Mouse (Mus musculus) liver, embryonic 16.5 days (tissue): Measurements from ENCODE around the gene Cd151. TPM values are rescaled to one million over a fixed set of nuclear protein-coding genes. Genes with fewer than 3 reads are reported as not detected.

Experiments
- ATAC-seq: fragments of 200-750 bp; cut with Nextera tagmentation; 2 replicates; pipeline ENCODE4 v1.8.0; 2017; ENCODE audit warnings: low read depth, mild to moderate bottlenecking, moderate number of reproducible peaks, moderate library complexity
- H3K27ac ChIP-seq: fragments of 300-500 bp; sonication (generic); 2 replicates; pipeline ENCODE4 v1.5.1; 2014; ENCODE audit warnings: mild to moderate bottlenecking, low read length
- H3K27me3 ChIP-seq: fragments of 300-500 bp; sonication (generic); 2 replicates; pipeline ENCODE4 v1.6.1; 2014; ENCODE audit warnings: low read depth, low read length, mixed read lengths; ENCODE audit not compliant: control insufficient read depth, insufficient read depth
- H3K36me3 ChIP-seq: fragments of 300-500 bp; sonication (generic); 2 replicates; pipeline ENCODE4 v1.6.1; 2014; ENCODE audit warnings: mild to moderate bottlenecking; ENCODE audit not compliant: control insufficient read depth, insufficient read depth
- H3K4me1 ChIP-seq: fragments of 300-500 bp; sonication (generic); 2 replicates; pipeline ENCODE4 v1.6.1; 2014; ENCODE audit warnings: low read depth, low read length, mixed read lengths; ENCODE audit not compliant: control insufficient read depth
- H3K4me2 ChIP-seq: fragments of 300-500 bp; sonication (generic); 2 replicates; pipeline ENCODE4 v1.6.1; 2014; ENCODE audit warnings: low read depth, low read length, mixed read lengths
- H3K4me3 ChIP-seq: fragments of 300-500 bp; sonication (generic); 2 replicates; pipeline ENCODE4 v1.5.1; 2014; ENCODE audit warnings: low read depth, mild to moderate bottlenecking, low read length
- H3K9ac ChIP-seq: fragments of 300-500 bp; sonication (generic); 2 replicates; pipeline ENCODE4 v1.6.1; 2014; ENCODE audit warnings: low read depth, low read length
- H3K9me3 ChIP-seq: fragments of 300-500 bp; sonication (generic); replicated peaks from 2 replicates; pipeline ENCODE4 v1.6.1; 2016; ENCODE audit warnings: low read length; ENCODE audit not compliant: control insufficient read depth
- WGBS: fragments of 180-500 bp; shearing (Covaris S2); extraction: QIAGEN DNeasy Blood & Tissue Kit; methylation state at CpG from one replicate; pipeline ENCODE4 v1.1.7; 2014; ENCODE audit not compliant: insufficient replicate concordance; 5-methylcytosine and 5-hydroxymethylcytosine counted together
- polyA plus RNA-seq: library from polyadenylated mRNA; unstranded; fragments of >200 nt; fragmentation: Nextera tagmentation; extraction: Ambion mirVana; gene quantifications from 2 replicates; pipeline ENCODE4 v1.2.1, GENCODE M21; 2015

Cd151 gene
- polyA plus RNA-seq, 1 experiment from 2014 or later = 6.9 TPM

DNA sequence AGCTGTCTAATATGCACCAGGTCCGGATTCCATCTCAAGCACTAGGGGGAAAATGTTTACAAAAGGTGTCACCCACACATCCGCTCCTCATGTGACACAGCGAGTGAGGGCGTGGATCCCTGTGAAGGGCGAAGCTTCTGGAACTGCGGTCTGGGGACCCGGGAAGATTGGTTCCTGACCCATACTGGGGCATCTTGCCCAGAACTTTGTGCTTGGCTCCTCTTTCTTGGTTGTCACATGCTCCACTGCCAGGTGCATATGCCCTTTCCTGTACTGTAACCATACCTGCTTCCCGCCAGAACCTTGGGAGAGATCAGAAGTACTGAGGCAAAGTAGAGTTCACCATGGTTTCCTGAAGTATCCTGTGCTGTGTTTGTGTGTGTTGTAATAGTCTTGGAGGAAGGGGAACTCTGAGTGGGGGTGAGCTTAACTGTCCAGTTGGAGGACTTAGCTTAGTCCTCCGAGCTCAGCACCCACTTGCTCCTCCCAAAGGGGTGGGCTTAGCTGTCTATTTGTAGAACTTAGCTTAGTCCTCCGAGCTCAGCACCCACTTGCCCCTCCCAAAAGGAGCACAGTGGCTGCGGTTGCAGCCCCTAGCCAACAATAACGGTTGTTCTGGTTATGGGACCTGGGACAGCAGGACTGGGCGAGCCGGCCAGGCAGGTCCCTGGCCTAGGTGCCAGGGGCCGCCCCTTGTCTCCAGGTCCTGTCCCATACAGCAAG, 6.6 kb upstream of the Cd151 start, which contains the start of gene Cracr2b:
Gene Cracr2b (plus strand): TSS at position 704 of the 723 bp plus-strand sequence.
- H3K9me3 ChIP-seq = no peaks in the 10 kb centered on the region
- peak within 1 kb of the TSS; percentile 57 for H3K4me3 ChIP-seq
- 59% methylated on average over 15 of the region's 15 CpGs for WGBS
- H3K4me1 ChIP-seq = peaks cover 28% of the 10 kb centered on the region
- H3K4me2 ChIP-seq = peak within 1 kb of the TSS; percentile 68
- no peaks in the 10 kb centered on the region for H3K36me3 ChIP-seq
- H3K27ac ChIP-seq = no peak within 1 kb of the TSS
- ATAC-seq = no peak
- peak within 1 kb of the TSS; percentile 28; the same call in 1 of the 2 replicates for H3K9ac ChIP-seq
- H3K27me3 ChIP-seq = peaks cover 59% of the 10 kb centered on the region

GRCm38 (mm10) chr7:141461521-141462332, 5.5 kb upstream of the Cd151 start:
- ATAC-seq = no peak
- Histone ChIP-seq H3K27me3 (peaks cover 71% of the 10 kb centered on the region), H3K4me1 (peaks cover 20% of the 10 kb centered on the region), H3K4me2 (peak overlapping the region; percentile 68), H3K27ac (no peak overlapping the region), H3K36me3 (no peaks in the 10 kb centered on the region), H3K9ac (peak overlapping the region; percentile 28; the same call in 1 of the 2 replicates), H3K9me3 (no peaks in the 10 kb centered on the region), H3K4me3 (peak overlapping the region; percentile 57)
- WGBS = 3% methylated on average over 55 of the region's 59 CpGs

GRCm38 (mm10) chr7:141462333-141462821, 4.8 kb upstream of the Cd151 start:
- Histone ChIP-seq H3K4me2 (peak overlapping the region; percentile 68; the same call in 1 of the 2 replicates), H3K27me3 (peaks cover 71% of the 10 kb centered on the region), H3K4me3 (peak overlapping the region; percentile 57), H3K9ac (no peak overlapping the region), H3K27ac (no peak overlapping the region; the same call in 1 of the 2 replicates), H3K9me3 (no peaks in the 10 kb centered on the region), H3K4me1 (peaks cover 24% of the 10 kb centered on the region), H3K36me3 (no peaks in the 10 kb centered on the region)
- 21% methylated on average over 5 of the region's 5 CpGs for WGBS
- no peak for ATAC-seq

DNA sequence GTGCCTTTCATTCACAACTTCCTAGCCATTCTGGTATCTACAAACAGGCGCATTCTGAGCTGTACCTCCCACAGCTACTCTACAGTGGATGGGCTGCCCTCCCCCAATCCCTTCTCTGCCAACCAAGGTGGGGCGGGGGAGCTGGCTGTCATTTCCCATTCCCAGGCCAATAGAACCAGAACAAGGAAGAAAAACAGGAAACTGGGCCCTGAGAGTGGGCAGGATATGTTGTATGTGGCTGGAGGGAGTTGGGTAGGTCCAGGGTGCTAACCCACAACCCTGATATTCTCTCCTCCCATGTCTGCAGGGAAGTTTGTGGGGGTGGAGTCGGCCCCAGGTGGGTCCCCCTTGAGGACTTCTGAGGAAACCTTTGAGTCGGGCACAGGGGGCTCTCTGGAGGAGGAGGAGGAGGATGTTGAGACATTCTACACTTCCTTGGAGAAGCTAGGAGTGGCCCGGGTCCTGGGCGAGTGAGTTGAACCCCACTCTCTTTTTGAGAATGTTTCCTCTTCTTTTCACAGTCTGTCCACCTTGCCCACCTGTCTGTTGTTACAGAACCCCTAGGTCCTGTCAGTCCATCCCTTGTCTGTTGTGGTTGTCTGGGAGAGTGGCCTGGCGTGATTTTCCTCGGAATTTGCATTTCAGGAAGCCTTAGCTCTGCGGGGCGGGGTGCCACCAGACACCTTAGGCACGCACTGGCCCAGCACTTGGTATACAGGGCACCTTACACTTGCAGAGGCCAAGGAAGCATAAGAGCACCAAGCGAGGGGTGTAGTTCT, 3.2 kb upstream of the Cd151 start:
- 23% methylated on average over 12 of the region's 12 CpGs for WGBS
- Histone ChIP-seq H3K27me3 (peaks cover 71% of the 10 kb centered on the region), H3K9ac (no peak overlapping the region), H3K4me2 (peak overlapping the region; percentile 4; the same call in 1 of the 2 replicates), H3K4me3 (peak overlapping the region; percentile 19; the same call in 1 of the 2 replicates), H3K27ac (no peak overlapping the region), H3K4me1 (peaks cover 32% of the 10 kb centered on the region), H3K9me3 (no peaks in the 10 kb centered on the region), H3K36me3 (no peaks in the 10 kb centered on the region)
- ATAC-seq = no peak

DNA sequence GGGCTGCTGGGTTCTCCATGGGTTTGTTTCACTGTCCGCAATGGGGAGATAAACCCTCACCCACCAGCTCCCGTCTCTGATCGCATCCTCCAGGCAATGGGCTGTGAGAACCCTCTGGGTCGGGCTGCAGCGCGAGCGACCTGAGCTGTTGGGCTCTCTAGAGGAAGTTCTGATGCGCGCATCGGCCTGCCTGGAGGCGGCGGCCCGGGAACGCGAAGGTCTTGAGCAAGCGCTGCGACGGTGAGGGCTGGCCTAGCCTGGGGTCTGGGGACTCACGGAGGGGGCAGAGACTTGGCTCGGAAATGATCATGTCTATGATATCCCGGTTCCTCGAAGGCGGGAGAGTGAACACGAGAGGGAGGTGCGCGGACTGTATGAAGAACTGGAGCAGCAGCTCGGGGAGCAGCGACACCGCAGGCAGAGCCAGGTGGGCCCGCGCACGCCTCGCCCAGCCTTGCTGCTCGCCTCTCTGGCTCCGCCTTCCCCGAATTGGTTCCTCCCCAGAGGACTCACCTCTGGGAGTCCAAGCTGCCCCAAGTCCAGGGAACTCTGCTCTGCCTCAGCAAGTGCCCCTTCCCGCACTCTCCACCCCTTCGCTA, 2.5 kb upstream of the Cd151 start:
- Histone ChIP-seq H3K4me2 (peak overlapping the region; percentile 4; the same call in 1 of the 2 replicates), H3K9ac (peak overlapping the region; percentile 11; the same call in 1 of the 2 replicates), H3K27ac (no peak overlapping the region), H3K27me3 (peaks cover 66% of the 10 kb centered on the region), H3K4me1 (peaks cover 37% of the 10 kb centered on the region), H3K36me3 (no peaks in the 10 kb centered on the region), H3K9me3 (no peaks in the 10 kb centered on the region), H3K4me3 (peak overlapping the region; percentile 19; the same call in 1 of the 2 replicates)
- WGBS = 10% methylated on average over 38 of the region's 38 CpGs
- no peak for ATAC-seq

DNA sequence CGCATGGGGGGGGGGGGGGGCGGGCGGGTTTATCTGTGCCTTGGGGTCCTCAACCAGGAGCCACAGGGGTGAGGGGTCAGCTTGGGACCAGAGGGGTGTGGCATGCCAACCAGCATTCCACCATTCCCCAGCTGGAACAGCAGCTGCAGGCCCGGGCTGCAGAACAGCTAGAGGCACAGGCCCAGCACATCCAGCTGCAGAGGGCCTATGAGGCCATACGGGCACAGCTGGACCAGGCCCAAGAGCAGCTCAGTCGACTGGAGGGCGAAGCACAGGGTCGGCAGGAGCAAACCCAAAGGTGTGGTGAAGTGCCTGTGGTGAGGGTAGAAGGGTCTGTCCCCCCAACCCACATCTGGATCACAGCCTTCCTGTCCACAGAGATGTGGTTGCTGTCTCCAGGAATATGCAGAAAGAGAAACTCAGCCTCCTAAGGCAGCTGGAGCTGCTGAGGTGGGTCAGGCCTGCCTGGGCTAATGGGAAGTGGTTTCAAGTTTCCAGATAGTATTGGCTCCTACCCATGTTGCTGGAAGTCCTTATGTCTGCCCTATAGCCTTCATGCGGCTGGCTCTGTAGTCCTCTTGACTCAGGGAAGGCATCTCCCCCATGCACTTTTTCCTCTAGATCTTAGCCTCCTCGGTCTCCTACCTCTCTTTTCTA, 1.7 kb upstream of the Cd151 start:
- Histone ChIP-seq H3K4me1 (peaks cover 37% of the 10 kb centered on the region), H3K4me3 (no peak overlapping the region), H3K27me3 (peaks cover 62% of the 10 kb centered on the region), H3K4me2 (no peak overlapping the region), H3K9ac (no peak overlapping the region), H3K36me3 (peaks cover 5% of the 10 kb centered on the region), H3K27ac (no peak overlapping the region), H3K9me3 (no peaks in the 10 kb centered on the region)
- WGBS = 50% methylated on average over 10 of the region's 10 CpGs
- ATAC-seq = no peak

GRCm38 (mm10) chr7:141466045-141466394, 1.2 kb upstream of the Cd151 start:
- peaks cover 7% of the 10 kb centered on the region for H3K36me3 ChIP-seq
- peaks cover 57% of the 10 kb centered on the region for H3K27me3 ChIP-seq
- peaks cover 37% of the 10 kb centered on the region for H3K4me1 ChIP-seq
- H3K9ac ChIP-seq = no peak overlapping the region
- 57% methylated on average over 7 of the region's 7 CpGs for WGBS
- no peak for ATAC-seq
- no peak overlapping the region for H3K4me2 ChIP-seq
- H3K4me3 ChIP-seq = no peak overlapping the region
- no peaks in the 10 kb centered on the region for H3K9me3 ChIP-seq
- H3K27ac ChIP-seq = no peak overlapping the region
